Mouse (Mus musculus): ENCODE data around the gene Ccdc36. TPM values are rescaled to one million over a fixed set of nuclear protein-coding genes. Genes with fewer than 3 reads are reported as not detected.

Gene Ccdc36
- total RNA-seq, 4 experiments from 2014 or later, result 0.10 TPM; not detected in 3

DNA sequence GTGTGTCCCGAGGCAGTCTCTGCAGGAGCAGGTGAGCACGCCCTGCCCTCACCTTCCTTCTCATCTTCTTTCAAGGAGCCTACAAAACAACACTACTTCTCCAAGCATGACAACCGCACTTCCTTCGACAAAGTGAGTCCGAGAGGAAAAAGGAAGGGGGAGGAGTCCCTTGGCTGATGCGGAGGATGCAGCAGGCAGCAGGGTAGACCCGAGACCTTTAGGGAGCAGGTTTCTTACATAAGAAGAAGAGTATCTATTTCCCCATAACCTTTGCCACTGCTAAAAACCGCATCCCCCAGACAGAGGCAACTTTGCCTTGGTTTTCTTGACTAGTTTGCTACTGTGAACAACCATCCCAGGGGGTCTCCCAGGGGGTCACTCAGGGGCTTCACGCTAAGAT, 16.8 kb upstream of the Ccdc36 start:
- DNase-seq, result no peak

DNA sequence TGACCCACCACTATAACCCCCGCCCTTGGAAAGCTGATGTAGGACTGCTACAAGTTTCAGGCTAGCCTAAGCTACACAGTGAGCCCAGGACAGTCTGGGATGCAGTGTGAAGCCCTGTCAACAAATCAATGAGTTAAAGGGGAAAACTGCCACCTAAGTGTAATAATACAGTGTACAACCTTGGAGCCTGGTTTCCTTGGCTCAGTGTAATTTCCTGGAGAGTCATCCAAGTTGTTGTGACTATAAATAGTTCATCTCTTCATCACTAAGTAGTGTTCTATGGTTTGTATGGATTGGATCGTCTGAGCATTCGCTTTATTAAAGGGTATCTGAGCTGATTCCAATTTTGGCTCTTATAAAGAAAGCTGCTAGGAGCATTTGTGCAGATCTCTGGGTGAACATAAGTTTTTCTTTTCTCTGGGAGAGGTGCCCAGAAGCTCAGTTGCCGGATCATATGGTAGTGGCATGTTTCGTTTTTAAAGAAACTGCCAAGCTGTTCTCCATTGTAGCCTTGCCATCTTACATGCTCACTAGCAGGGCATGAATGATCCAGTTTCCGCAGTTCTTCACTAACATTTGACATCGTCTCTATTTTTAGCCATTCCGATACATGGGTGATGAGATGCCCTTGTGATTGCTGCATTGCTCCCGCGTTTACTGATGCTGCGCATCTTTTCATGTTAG, 13.1 kb upstream of the Ccdc36 start:
- DNase-seq, result no peak

DNA sequence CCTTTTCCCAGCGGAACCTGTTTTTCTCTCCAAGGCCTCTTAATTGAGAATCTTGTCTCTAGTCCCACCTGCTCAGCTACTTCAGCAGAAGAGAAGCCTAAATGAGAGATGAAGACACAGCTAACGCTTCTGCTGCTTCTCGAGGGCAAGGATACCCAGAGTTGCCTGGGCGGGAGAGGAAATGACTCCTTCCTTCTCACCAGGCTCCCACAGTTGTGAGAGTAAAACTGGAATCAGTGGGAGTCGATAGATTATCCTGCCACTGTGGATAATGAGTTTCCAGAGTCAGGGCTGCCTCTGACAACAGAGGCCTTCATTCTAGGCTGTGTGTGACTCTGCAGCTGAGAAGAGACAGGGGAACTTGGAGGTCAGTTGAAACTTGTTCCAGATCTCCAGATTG, 12.2 kb upstream of the Ccdc36 start:
- DNase-seq, result no peak

DNA sequence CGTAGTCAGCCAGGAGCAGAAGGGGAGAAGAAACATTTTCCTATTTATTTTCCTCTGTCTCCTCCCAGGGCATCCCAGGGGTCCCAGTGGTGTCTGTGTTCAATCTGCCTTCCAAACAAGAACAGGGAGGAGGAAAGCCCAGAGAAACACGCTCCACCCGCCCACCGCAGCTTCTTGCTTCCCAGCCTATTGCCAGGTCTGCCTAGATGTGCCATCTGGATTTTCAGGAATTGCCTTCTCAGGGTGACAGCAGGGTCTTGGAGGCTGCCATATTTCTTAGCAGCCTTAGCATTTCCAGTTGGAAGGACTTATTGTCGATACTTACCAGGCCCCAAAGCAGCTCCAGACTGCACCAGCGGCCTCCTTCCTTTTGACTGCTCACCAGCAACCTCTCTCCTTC, 10.9 kb upstream of the Ccdc36 start:
- no peak for DNase-seq

DNA sequence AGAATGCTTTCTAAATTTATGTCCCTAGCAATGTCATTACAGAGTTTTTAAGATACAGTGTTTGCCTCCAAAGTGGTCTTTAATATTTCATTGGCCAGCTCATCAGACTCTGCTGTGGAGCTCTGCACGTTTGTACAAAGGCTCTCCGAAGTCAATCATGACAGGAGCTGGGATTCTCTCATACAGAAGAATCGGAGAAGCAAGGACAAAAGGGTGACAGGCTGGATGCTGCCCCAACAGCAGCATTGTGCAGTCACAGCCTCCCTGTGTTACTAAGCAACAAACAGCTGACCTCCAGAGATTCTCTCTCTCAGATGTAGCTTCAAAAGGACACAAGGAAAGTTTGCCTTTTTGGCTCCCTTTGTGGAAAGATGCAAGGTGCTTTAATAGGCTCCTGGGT, 7.9 kb upstream of the Ccdc36 start, which contains the start of gene BC048562:
Gene BC048562 (plus strand): TSS at position 301 of the 400 bp plus-strand sequence.
- DNase-seq, result no peak

DNA sequence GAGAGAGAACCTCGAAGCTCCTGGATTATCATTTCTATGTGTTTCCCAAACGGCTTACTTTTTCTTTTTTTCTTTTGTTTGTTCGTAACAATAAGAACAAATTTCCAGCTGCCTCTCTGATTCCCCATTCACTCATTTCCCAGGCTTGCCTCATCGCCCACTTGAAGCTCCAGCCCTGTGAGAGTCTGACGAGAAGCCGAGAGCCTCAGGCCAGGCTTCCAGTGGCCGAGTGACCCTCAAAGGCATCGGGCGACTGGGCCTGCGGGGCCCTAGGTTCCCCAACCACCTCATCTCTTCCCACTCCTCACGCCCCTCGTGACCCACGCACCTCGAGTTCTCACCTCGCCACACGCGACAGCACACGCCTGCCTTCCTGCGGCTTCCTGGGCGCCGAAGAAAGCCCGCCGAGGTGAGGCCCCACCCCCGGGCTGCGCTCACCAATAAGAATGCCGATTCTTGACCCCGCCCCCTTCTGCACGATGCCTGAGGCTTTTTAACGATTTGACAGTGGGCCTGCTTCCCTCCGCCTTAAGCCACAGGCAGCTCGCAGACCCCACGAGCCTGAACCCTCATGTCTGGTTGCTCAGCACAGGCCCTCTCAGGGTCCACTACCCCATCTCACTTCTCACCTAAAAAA, 3.3 kb upstream of the Ccdc36 start:
- no peak for DNase-seq

GRCm38 (mm10) chr9:108412221-108412620, 16.1 kb downstream of the Ccdc36 start:
- DNase-seq, result no peak

GRCm38 (mm10) chr9:108411381-108411942, 16.8 kb downstream of the Ccdc36 start:
- no peak for DNase-seq

GRCm38 (mm10) chr9:108409535-108409934, 18.7 kb downstream of the Ccdc36 start:
- no peak for DNase-seq

GRCm38 (mm10) chr9:108404451-108404850, 23.8 kb downstream of the Ccdc36 start:
- peak; percentile 39 for DNase-seq

- no peak for DNase-seq
Measured at GRCm38 (mm10) chr9:108403081-108403480, 25.2 kb downstream of the Ccdc36 start.

GRCm38 (mm10) chr9:108401186-108401960, 26.9 kb downstream of the Ccdc36 start:
- peak; percentile 55 for DNase-seq

- no peak for DNase-seq
Measured at GRCm38 (mm10) chr9:108398324-108398723, 30.0 kb downstream of the Ccdc36 start.

GRCm38 (mm10) chr9:108395427-108395826, 32.9 kb downstream of the Ccdc36 start:
- no peak for DNase-seq

- DNase-seq, result no peak
Measured at GRCm38 (mm10) chr9:108394191-108394590, 34.1 kb downstream of the Ccdc36 start.

DNA sequence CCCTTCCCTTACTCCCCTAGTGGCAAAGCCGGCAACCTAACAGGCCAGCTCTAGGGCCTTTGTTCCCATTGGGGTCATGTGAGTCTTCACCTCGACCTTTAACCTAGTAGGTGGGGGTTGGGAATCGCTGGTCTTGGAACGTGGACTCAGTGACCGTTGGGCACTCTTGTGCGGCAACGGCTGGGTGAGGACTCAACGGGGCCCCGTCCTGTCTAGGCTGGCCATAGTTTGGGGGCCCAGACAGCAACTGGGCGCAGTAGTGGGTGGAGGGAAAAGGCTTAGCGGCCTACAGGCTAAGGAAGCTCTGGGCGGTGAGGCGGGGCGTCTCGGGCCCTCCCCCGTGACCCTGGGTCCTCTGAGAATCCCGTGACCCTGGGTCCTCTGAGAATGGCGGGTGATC, 35.6 kb downstream of the Ccdc36 start, which contains the start of gene 1700102P08Rik:
Gene 1700102P08Rik (plus strand): TSS at position 130 of the 400 bp plus-strand sequence.
- no peak for DNase-seq

DNA sequence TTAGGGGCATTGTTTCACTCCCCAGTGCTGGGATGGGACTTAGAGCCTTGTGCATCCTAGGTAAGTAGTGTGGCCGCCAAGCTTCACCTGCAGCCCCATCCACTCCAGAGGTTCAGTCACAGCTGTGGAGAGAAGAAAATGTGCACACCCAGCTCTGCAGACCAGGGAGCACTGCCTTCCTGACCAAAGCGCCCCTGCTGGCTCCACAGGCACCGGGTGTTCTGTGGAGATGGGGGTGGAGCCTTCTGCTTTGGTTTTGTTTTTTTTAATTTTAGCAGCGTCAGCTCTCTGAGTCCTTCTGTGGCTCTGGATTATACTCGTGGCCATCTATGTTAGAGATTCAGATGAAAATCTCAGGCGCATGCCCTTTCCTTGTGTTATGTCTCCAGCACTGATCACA, 39.1 kb downstream of the Ccdc36 start:
- DNase-seq, result no peak

DNA sequence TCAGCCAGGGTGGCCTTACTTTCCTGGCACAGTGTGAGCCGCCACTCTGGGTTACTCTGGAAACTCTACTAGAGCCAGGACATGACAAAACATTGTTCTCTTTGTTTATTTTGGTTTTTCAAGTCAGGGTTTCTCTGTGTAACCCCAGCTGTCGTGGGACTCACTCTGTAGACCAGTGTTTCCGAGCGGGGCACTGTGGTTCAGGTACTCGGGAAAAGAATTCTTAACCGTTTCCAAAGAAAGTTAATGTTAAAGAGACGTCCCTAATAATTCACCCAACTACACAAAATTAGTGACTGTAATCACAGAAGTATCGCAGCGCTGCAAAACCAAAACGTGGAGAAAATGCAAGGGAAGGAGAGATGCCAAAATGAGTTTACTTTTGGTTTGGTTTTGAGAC, 39.7 kb downstream of the Ccdc36 start:
- no peak for DNase-seq

- no peak for DNase-seq
Measured at GRCm38 (mm10) chr9:108386816-108387215, 41.5 kb downstream of the Ccdc36 start.

GRCm38 (mm10) chr9:108385006-108385405, 43.3 kb downstream of the Ccdc36 start:
- DNase-seq, result no peak

DNA sequence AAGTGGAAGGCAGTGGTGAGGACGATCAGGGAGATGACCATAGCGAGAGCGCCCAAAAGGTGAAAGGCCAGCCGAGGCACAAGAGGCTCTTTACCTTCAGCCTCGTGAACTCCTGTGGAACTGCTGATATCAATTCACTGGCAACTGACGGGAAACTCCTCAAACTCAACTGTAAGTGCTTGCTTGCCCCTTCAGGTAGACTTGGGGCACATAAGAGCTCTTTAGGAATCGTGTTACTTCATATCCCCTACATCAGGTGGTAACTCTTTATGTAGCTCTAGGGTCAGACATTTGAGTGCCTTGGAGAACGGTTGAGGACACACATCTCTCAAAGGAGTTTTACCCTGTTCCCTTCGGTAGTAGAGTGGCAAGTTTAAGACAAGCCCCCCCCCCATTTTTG, 46.9 kb downstream of the Ccdc36 start:
- no peak for DNase-seq

DNA sequence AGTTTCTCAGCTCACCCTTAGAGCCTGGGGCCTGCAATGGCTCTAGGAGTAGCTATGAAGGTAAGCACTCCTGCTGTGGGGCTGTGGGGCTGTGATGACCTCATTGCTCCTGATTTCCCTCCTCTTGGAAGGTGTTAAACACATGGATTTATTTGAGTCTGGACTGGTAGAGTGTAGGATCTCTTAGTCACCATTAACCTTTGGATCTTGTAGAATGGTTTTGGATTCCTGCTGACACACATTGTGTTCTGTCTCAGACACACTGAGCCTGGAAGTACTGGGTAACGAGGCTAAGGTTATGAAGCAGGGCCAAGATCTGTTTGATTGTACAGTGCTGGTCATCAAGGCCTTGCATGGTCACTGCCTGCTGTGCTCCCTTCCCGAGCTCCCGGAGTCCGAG, 49.0 kb downstream of the Ccdc36 start:
- no peak for DNase-seq

DNA sequence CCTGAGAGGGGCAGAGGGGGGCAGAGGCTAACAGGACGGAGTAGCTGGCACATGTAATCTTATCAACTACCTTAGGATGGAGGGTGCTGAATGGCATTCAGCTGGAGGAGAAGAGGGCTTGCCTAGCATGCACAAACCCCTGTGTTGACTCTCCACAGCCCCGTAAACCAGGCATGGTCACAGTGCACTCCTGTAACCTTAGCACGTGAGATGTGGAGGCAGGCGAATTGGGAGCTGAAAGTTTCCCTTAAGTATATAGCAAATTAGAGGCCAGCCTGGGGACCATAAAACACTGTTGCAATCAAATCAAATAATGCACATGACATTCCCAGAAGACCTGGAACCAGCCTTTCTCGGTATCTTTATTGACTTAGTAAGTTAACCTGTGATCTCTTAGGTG, 49.5 kb downstream of the Ccdc36 start:
- DNase-seq, result no peak

Measured in adrenal gland, adult 8-10 months (tissue).